Mouse (Mus musculus) heart, embryonic 15.5 days (tissue): ENCODE data around the gene Tvp23b. TPM values are rescaled to one million over a fixed set of nuclear protein-coding genes. Genes with fewer than 3 reads are reported as not detected.

Experiments
- ATAC-seq: fragments of 200-750 bp; cut with Nextera tagmentation; replicated peaks from 2 replicates; pipeline ENCODE4 v1.8.0; 2017; ENCODE audit warnings: low read depth, moderate TSS enrichment; ENCODE audit not compliant: insufficient number of reproducible peaks, insufficient read depth, low FRiP score
- H3K27ac ChIP-seq: fragments of 300-500 bp; sonication (generic); 2 replicates; pipeline ENCODE4 v1.5.1; 2015; ENCODE audit warnings: mild to moderate bottlenecking, inconsistent platforms
- H3K27me3 ChIP-seq: fragments of 300-500 bp; sonication (generic); 2 replicates; pipeline ENCODE4 v1.6.1; 2015; ENCODE audit warnings: inconsistent platforms
- H3K36me3 ChIP-seq: fragments of 300-500 bp; sonication (generic); 2 replicates; pipeline ENCODE4 v1.6.1; 2015; ENCODE audit warnings: mild to moderate bottlenecking, inconsistent platforms
- H3K4me1 ChIP-seq: fragments of 300-500 bp; sonication (generic); replicated peaks from 2 replicates; pipeline ENCODE4 v1.6.1; 2015; ENCODE audit warnings: inconsistent platforms
- H3K4me2 ChIP-seq: fragments of 300-500 bp; sonication (generic); 2 replicates; pipeline ENCODE4 v1.6.1; 2015; ENCODE audit warnings: inconsistent platforms, mild to moderate bottlenecking, moderate library complexity
- H3K4me3 ChIP-seq: fragments of 300-500 bp; sonication (generic); 2 replicates; pipeline ENCODE4 v1.5.1; 2015; ENCODE audit warnings: mild to moderate bottlenecking, inconsistent platforms
- H3K9ac ChIP-seq: fragments of 300-500 bp; sonication (generic); 2 replicates; pipeline ENCODE4 v1.6.1; 2015; ENCODE audit warnings: mild to moderate bottlenecking, inconsistent platforms
- H3K9me3 ChIP-seq: fragments of 300-500 bp; sonication (generic); replicated peaks from 2 replicates; pipeline ENCODE4 v1.6.1; 2016; ENCODE audit warnings: inconsistent platforms
- WGBS: fragments of 180-500 bp; shearing (Covaris S2); methylation state at CpG from one replicate; pipeline ENCODE4 v1.1.7; 2015; ENCODE audit warnings: mixed read lengths; 5-methylcytosine and 5-hydroxymethylcytosine counted together
- polyA plus RNA-seq: library from polyadenylated mRNA; unstranded; fragments of >200 nt; fragmentation: Nextera tagmentation; extraction: Ambion mirVana; gene quantifications from 2 replicates; pipeline ENCODE4 v1.2.1, GENCODE M21; 2015

The Tvp23b gene
- polyA plus RNA-seq, 1 experiment from 2014 or later = 45.8 TPM

DNA sequence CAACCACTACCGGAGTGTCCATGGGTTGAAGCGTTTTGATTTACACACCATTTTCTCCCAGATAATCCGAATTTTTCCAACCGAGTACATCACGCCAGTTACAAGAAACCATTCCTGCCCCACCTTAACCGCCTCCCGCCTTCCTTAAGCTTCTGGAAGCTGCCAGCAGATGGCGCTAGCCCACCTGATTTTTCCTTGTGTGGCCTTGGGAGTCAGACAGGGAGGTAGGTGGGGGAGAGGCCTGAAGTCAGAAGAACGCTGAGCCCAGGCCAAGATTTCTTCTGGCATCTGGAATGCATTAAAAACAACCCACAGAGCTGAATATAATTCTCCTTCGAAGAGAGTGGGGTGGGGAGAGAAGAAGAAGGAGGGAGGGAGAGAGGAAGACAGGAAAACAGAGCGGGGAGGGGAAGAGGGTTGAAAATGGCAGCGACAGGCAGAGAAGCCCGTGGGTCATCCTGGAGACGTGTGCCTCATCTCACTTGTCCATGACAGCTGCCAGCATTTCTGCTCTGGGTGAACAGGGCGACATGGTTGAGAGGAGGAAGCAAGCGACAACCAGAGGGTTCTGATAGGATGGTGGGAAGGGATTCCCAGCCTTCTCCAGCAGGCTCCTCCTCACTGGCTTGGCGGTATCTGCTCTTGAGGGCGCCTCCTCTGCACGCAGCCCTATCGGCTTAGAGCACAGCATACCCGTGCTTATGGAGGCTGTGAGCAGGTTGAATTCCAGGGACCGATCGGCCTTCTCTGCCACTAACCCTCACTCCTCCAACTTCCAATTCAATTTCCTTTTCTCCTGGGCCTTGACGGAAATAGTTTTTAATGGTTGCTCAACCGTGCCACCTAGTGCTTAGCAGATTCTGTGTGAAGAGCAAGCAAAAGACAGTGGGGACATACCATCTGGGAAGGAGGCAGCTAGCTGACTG, 42.1 kb downstream of the Tvp23b start:
- Histone ChIP-seq H3K9me3 (no peaks in the 10 kb centered on the region), H3K9ac (peak overlapping the region; percentile 22; the same call in 1 of the 2 replicates), H3K27ac (peak overlapping the region; percentile 87), H3K36me3 (no peaks in the 10 kb centered on the region), H3K4me3 (peak overlapping the region; percentile 39), H3K4me1 (peaks cover 12% of the 10 kb centered on the region), H3K4me2 (peak overlapping the region; percentile 67), H3K27me3 (no peaks in the 10 kb centered on the region)
- peak; percentile 88 for ATAC-seq
- 14% methylated on average over 25 of the region's 25 CpGs for WGBS

- Histone ChIP-seq H3K9ac (no peak overlapping the region), H3K27me3 (no peaks in the 10 kb centered on the region), H3K4me1 (peaks cover 12% of the 10 kb centered on the region), H3K27ac (peak overlapping the region; percentile 38; the same call in 1 of the 2 replicates), H3K4me2 (no peak overlapping the region), H3K36me3 (no peaks in the 10 kb centered on the region), H3K4me3 (no peak overlapping the region), H3K9me3 (no peaks in the 10 kb centered on the region)
- no peak for ATAC-seq
- WGBS = 43% methylated on average over 6 of the region's 6 CpGs
These were observed 45.0 kb downstream of the Tvp23b start for GRCm38 (mm10) chr11:62924091-62924761.

DNA sequence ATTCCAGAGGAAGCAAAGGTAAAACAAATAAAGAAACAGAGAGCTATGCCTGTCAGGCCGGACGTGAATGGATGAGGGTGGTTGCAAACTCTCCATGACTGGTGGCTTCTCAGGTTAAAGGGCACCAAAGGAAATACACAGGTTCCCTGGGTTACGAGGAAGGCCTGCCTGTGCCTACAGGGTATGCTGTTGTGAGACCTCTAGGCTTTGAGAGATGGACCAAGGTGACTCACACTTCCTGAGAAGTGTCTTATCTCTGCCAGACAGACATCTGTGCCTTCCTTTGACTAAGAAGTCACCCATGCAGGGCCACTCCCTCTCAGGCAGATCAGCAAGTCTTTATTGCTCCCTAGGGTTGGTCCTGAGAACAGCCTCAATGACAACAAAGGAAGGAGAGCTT, 50.5 kb downstream of the Tvp23b start:
- no peaks in the 10 kb centered on the region for H3K27me3 ChIP-seq
- 0 out of 2 replicates have a peak, but pooled peaks have one; percentile 27 for ATAC-seq
- no peak overlapping the region for H3K27ac ChIP-seq
- H3K4me1 ChIP-seq = no peaks in the 10 kb centered on the region
- 52% methylated on average over 3 of the region's 3 CpGs for WGBS
- no peak overlapping the region for H3K4me3 ChIP-seq
- H3K36me3 ChIP-seq = no peaks in the 10 kb centered on the region
- no peak overlapping the region for H3K4me2 ChIP-seq
- no peaks in the 10 kb centered on the region for H3K9me3 ChIP-seq
- H3K9ac ChIP-seq = no peak overlapping the region

DNA sequence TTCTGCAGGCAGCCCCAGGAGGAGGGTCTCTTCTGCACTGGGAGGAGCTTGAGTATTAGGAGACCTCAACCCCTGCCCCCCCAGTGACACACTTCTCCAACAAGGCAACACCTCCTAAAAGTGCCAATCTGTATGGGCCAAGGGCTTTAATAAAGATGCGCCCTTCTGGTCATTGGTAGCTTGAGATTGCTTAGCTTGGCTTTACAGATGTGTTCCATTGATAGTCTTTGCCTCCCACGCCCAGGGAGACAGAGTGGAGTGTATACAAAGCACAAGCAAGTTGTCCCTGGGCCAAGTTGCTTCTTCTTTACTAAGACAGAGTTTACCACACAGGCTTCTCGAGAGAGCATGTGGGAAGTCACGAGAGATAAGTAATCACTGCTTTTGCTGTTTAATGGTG, 51.3 kb downstream of the Tvp23b start:
- Histone ChIP-seq H3K9me3 (no peaks in the 10 kb centered on the region), H3K9ac (no peak overlapping the region), H3K4me1 (no peaks in the 10 kb centered on the region), H3K4me3 (no peak overlapping the region), H3K27me3 (no peaks in the 10 kb centered on the region), H3K36me3 (no peaks in the 10 kb centered on the region), H3K27ac (no peak overlapping the region), H3K4me2 (no peak overlapping the region)
- WGBS = 60% methylated on average over 4 of the region's 4 CpGs
- ATAC-seq = no peak

- no peaks in the 10 kb centered on the region for H3K9me3 ChIP-seq
- H3K27ac ChIP-seq = no peak overlapping the region
- H3K36me3 ChIP-seq = no peaks in the 10 kb centered on the region
- ATAC-seq = no peak
- no peak overlapping the region for H3K9ac ChIP-seq
- no peak overlapping the region for H3K4me3 ChIP-seq
- H3K4me1 ChIP-seq = no peaks in the 10 kb centered on the region
- H3K27me3 ChIP-seq = no peaks in the 10 kb centered on the region
- WGBS = 72% methylated on average over 5 of the region's 5 CpGs
- no peak overlapping the region for H3K4me2 ChIP-seq
These were observed 51.9 kb downstream of the Tvp23b start for GRCm38 (mm10) chr11:62931141-62931540.

- Histone ChIP-seq H3K9ac (no peak overlapping the region), H3K4me1 (no peaks in the 10 kb centered on the region), H3K27me3 (no peaks in the 10 kb centered on the region), H3K4me3 (no peak overlapping the region), H3K9me3 (no peaks in the 10 kb centered on the region), H3K36me3 (no peaks in the 10 kb centered on the region), H3K4me2 (no peak overlapping the region), H3K27ac (no peak overlapping the region)
- WGBS = 86% methylated on average over 9 of the region's 9 CpGs
- no peak for ATAC-seq
These were observed 53.8 kb downstream of the Tvp23b start for GRCm38 (mm10) chr11:62933099-62933498.

DNA sequence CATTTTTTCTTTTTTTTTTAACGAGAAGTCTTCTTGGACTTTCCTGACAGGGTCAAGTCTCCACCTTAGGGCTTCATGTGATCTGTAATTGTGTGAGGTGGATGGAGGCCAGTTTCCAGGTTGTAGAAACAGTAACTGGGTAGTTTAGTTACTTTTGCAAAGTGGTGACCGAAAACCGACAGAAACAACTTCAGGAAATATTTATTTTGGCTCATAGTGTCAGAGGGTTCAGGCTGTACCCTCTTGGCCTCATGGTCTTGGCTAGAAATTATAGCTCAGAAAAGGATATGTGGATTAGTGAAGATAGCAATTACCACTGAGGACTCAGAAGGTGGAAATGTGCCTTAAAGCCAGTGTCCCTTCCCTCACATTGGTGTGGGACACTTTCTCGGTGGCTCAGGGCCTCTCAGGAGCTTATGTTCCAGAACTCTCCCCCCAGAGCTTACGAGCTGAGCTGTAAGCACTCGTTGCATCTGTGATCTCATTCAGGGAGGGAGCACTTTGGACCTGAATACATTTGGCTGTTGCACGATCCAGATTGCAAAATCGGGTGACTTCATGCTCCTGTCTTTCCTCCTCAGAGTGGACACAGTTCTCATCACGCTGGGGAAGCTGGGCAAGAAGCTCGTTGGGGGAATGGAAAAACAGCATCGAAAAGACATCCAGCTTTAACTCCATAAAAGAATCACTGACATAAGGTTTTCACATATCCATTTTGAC, 55.7 kb downstream of the Tvp23b start:
- Histone ChIP-seq H3K27ac (no peak overlapping the region), H3K4me3 (no peak overlapping the region), H3K9ac (no peak overlapping the region), H3K36me3 (no peaks in the 10 kb centered on the region), H3K27me3 (no peaks in the 10 kb centered on the region), H3K9me3 (no peaks in the 10 kb centered on the region), H3K4me2 (no peak overlapping the region), H3K4me1 (no peaks in the 10 kb centered on the region)
- no peak for ATAC-seq
- 70% methylated on average over 11 of the region's 11 CpGs for WGBS

GRCm38 (mm10) chr11:62937986-62938385, 58.7 kb downstream of the Tvp23b start:
- no peaks in the 10 kb centered on the region for H3K4me1 ChIP-seq
- H3K9me3 ChIP-seq = no peaks in the 10 kb centered on the region
- H3K27me3 ChIP-seq = no peaks in the 10 kb centered on the region
- WGBS = 57% methylated on average over 6 of the region's 6 CpGs
- H3K27ac ChIP-seq = no peak overlapping the region
- no peak overlapping the region for H3K4me3 ChIP-seq
- H3K4me2 ChIP-seq = no peak overlapping the region
- no peaks in the 10 kb centered on the region for H3K36me3 ChIP-seq
- no peak for ATAC-seq
- no peak overlapping the region for H3K9ac ChIP-seq

DNA sequence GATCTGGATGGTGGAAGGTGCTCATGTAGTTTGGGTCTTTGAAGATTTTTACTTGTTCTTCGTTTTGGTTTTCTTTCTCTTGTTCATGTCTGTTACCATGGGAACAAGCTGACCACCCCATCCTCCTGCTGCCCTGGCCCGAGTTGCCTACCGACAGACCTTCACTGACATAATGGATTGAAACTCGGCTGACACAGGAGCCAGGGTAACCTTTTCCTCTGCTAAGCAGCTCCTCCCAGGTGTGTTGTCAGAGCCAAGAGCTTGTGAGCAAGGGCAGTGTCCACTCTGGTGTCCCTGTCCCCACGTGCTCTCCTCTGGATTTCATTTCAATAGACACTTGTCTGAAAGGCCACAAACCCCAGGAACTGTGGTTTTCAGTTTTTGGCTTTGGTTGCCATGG, 59.7 kb downstream of the Tvp23b start:
- Histone ChIP-seq H3K9me3 (no peaks in the 10 kb centered on the region), H3K9ac (no peak overlapping the region), H3K36me3 (no peaks in the 10 kb centered on the region), H3K27ac (no peak overlapping the region), H3K4me2 (no peak overlapping the region), H3K4me1 (no peaks in the 10 kb centered on the region), H3K4me3 (no peak overlapping the region), H3K27me3 (no peaks in the 10 kb centered on the region)
- ATAC-seq = no peak
- WGBS = 78% methylated on average over 5 of the region's 5 CpGs

DNA sequence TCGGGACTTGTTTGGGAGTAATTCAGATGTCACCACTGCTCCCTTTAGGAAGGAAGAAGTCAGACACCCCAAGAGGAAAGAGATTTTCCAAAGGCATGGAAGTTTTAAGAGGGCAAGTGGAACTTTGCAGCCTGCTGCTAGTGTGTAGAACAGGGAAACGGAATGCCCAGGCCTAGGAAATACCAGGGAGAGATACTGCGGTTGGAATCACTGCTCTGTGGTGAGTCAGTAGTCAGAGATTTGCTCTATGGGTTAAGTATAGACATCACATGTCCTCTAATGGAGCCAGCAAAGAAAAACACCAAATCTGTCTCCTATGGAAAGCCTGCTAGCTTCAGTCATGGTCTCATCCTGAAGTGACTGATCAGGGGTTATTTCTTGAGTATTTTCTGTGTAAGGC, 60.9 kb downstream of the Tvp23b start:
- ATAC-seq = no peak
- Histone ChIP-seq H3K27ac (no peak overlapping the region), H3K4me1 (no peaks in the 10 kb centered on the region), H3K27me3 (no peaks in the 10 kb centered on the region), H3K4me3 (no peak overlapping the region), H3K9ac (no peak overlapping the region), H3K36me3 (no peaks in the 10 kb centered on the region), H3K9me3 (no peaks in the 10 kb centered on the region), H3K4me2 (no peak overlapping the region)
- 46% methylated on average over 3 of the region's 3 CpGs for WGBS

DNA sequence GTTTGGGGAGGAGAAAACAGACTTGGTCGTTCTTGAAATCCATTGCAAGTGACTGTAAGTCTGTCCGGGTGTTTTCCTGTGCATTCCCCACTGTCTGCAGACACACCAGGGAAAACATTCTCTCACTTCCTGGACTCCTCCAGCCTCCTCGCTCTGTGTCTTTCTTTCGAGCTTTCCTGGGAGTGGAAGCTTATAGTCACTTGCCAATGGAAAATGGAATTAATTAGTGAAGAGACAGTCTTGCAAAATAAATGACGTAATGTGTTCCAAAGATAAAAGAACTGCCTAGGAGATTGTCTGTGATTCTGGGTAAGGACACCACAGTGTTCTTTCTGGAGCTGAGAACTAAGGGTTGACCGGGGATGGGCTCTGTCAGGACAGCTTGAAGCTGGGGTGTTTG, 64.3 kb downstream of the Tvp23b start:
- Histone ChIP-seq H3K36me3 (no peaks in the 10 kb centered on the region), H3K4me3 (no peak overlapping the region), H3K27ac (no peak overlapping the region), H3K9ac (no peak overlapping the region), H3K27me3 (no peaks in the 10 kb centered on the region), H3K4me1 (no peaks in the 10 kb centered on the region), H3K9me3 (no peaks in the 10 kb centered on the region), H3K4me2 (no peak overlapping the region)
- 52% methylated on average over 6 of the region's 6 CpGs for WGBS
- no peak for ATAC-seq
